Mouse (Mus musculus) neural tube, embryonic 14.5 days (tissue): ENCODE measurements around the gene Prlhr. TPM values are rescaled to one million over a fixed set of nuclear protein-coding genes. Genes with fewer than 3 reads are reported as not detected.

Experiments used
- ATAC-seq: fragments of 200-750 bp; cut with Nextera tagmentation; 2 replicates; pipeline ENCODE4 v1.8.0; 2017; ENCODE audit warnings: low read depth, mild to moderate bottlenecking, moderate TSS enrichment, moderate library complexity
- H3K27ac ChIP-seq: fragments of 300-500 bp; sonication (generic); 2 replicates; pipeline ENCODE4 v1.5.1; 2014; ENCODE audit warnings: low read depth, mild to moderate bottlenecking, control low read depth, low read length, moderate library complexity, mixed read lengths
- H3K27me3 ChIP-seq: fragments of 300-500 bp; sonication (generic); 2 replicates; pipeline ENCODE4 v1.6.1; 2014; ENCODE audit warnings: low read length; ENCODE audit not compliant: control insufficient read depth, insufficient read depth
- H3K36me3 ChIP-seq: fragments of 300-500 bp; sonication (generic); 2 replicates; pipeline ENCODE4 v1.6.1; 2014; ENCODE audit warnings: low read length, mixed read lengths; ENCODE audit not compliant: control insufficient read depth, insufficient read depth
- H3K4me1 ChIP-seq: fragments of 300-500 bp; sonication (generic); 2 replicates; pipeline ENCODE4 v1.6.1; 2014; ENCODE audit warnings: low read length; ENCODE audit not compliant: control insufficient read depth, insufficient read depth
- H3K4me2 ChIP-seq: fragments of 300-500 bp; sonication (generic); 2 replicates; pipeline ENCODE4 v1.6.1; 2014; ENCODE audit warnings: mild to moderate bottlenecking, low read depth, low read length, control low read depth
- H3K4me3 ChIP-seq: fragments of 300-500 bp; sonication (generic); 2 replicates; pipeline ENCODE4 v1.5.1; 2014; ENCODE audit warnings: low read depth, low read length, control low read depth, mixed read lengths
- H3K9ac ChIP-seq: fragments of 300-500 bp; sonication (generic); replicated peaks from 2 replicates; pipeline ENCODE4 v1.6.1; 2014; ENCODE audit warnings: low read depth, mild to moderate bottlenecking, control low read depth, low read length, mixed read lengths
- H3K9me3 ChIP-seq: fragments of 300-500 bp; sonication (generic); 2 replicates; pipeline ENCODE4 v1.6.1; 2016; ENCODE audit warnings: low read length; ENCODE audit not compliant: control insufficient read depth
- WGBS: fragments of 180-500 bp; shearing (Covaris S2); extraction: QIAGEN DNeasy Blood & Tissue Kit; methylation state at CpG from one replicate; pipeline ENCODE4 v1.1.7; 2014; 5-methylcytosine and 5-hydroxymethylcytosine counted together
- polyA plus RNA-seq: library from polyadenylated mRNA; unstranded; fragments of >200 nt; fragmentation: Nextera tagmentation; extraction: Ambion mirVana; gene quantifications from 2 replicates; pipeline ENCODE4 v1.2.1, GENCODE M21; 2014

Gene Prlhr
- polyA plus RNA-seq, 1 experiment from 2014 or later: 0.29 TPM

- Histone ChIP-seq H3K27ac (no peak overlapping the region), H3K4me3 (peak overlapping the region; percentile 9), H3K4me2 (peak overlapping the region; percentile 40), H3K27me3 (peaks cover 24% of the 10 kb centered on the region), H3K4me1 (peaks cover 12% of the 10 kb centered on the region; the same call in 1 of the 2 replicates), H3K9me3 (no peaks in the 10 kb centered on the region), H3K36me3 (no peaks in the 10 kb centered on the region), H3K9ac (no peak overlapping the region)
- no peak for ATAC-seq
- WGBS: 3% methylated on average over 10 of the region's 10 CpGs
These were observed 742 bp upstream of the Prlhr start for GRCm38 (mm10) chr19:60468846-60469245.

- H3K4me3 ChIP-seq: peak overlapping the region; percentile 30
- ATAC-seq: peak; percentile 60
- peaks cover 24% of the 10 kb centered on the region for H3K27me3 ChIP-seq
- no peaks in the 10 kb centered on the region for H3K36me3 ChIP-seq
- H3K9me3 ChIP-seq: no peaks in the 10 kb centered on the region
- H3K4me2 ChIP-seq: peak overlapping the region; percentile 54
- H3K9ac ChIP-seq: peak overlapping the region; percentile 18; the same call in 1 of the 2 replicates
- WGBS: 9% methylated on average over 31 of the region's 31 CpGs
- no peak overlapping the region for H3K27ac ChIP-seq
- peaks cover 12% of the 10 kb centered on the region; the same call in 1 of the 2 replicates for H3K4me1 ChIP-seq
These were observed 506 bp downstream of the Prlhr start for GRCm38 (mm10) chr19:60467588-60468007.

GRCm38 (mm10) chr19:60466953-60467570, 1.0 kb downstream of the Prlhr start:
- Histone ChIP-seq H3K4me3 (peak overlapping the region; percentile 30), H3K4me1 (peaks cover 12% of the 10 kb centered on the region; the same call in 1 of the 2 replicates), H3K9me3 (no peaks in the 10 kb centered on the region), H3K9ac (peak overlapping the region; percentile 18; the same call in 1 of the 2 replicates), H3K27me3 (peaks cover 24% of the 10 kb centered on the region), H3K27ac (no peak overlapping the region), H3K36me3 (no peaks in the 10 kb centered on the region), H3K4me2 (peak overlapping the region; percentile 54)
- ATAC-seq: peak; percentile 89
- 2% methylated on average over 41 of the region's 41 CpGs for WGBS

- H3K9ac ChIP-seq: no peak overlapping the region
- no peak for ATAC-seq
- whole genome bisulfite sequencing: 68% methylated on average over 2 of the region's 2 CpGs
- H3K4me3 ChIP-seq: no peak overlapping the region
- H3K9me3 ChIP-seq: no peaks in the 10 kb centered on the region
- H3K4me1 ChIP-seq: peaks cover 12% of the 10 kb centered on the region; the same call in 1 of the 2 replicates
- H3K36me3 ChIP-seq: no peaks in the 10 kb centered on the region
- no peak overlapping the region for H3K4me2 ChIP-seq
- no peak overlapping the region for H3K27ac ChIP-seq
- peaks cover 24% of the 10 kb centered on the region for H3K27me3 ChIP-seq
These were observed 2.4 kb downstream of the Prlhr start for GRCm38 (mm10) chr19:60465726-60466125.

GRCm38 (mm10) chr19:60463896-60464295, 4.2 kb downstream of the Prlhr start:
- Histone ChIP-seq H3K4me1 (peaks cover 12% of the 10 kb centered on the region; the same call in 1 of the 2 replicates), H3K27ac (peak overlapping the region; percentile 19; the same call in 1 of the 2 replicates), H3K9me3 (no peaks in the 10 kb centered on the region), H3K36me3 (no peaks in the 10 kb centered on the region), H3K27me3 (peaks cover 20% of the 10 kb centered on the region), H3K4me3 (no peak overlapping the region), H3K4me2 (no peak overlapping the region), H3K9ac (no peak overlapping the region)
- peak; percentile 53; the same call in 1 of the 2 replicates for ATAC-seq
- 39% methylated on average over 3 of the region's 3 CpGs for WGBS

- ATAC-seq: no peak
- H3K4me1 ChIP-seq: 0 out of 2 replicates have a peak, but pooled peaks cover 9% of the 10 kb centered on the region
- H3K9me3 ChIP-seq: no peaks in the 10 kb centered on the region
- peak overlapping the region; percentile 19; the same call in 1 of the 2 replicates for H3K27ac ChIP-seq
- WGBS: 70% methylated on average over 3 of the region's 3 CpGs
- no peaks in the 10 kb centered on the region for H3K36me3 ChIP-seq
- no peak overlapping the region for H3K9ac ChIP-seq
- H3K4me2 ChIP-seq: no peak overlapping the region
- no peak overlapping the region for H3K4me3 ChIP-seq
- H3K27me3 ChIP-seq: peaks cover 16% of the 10 kb centered on the region
These were observed 4.7 kb downstream of the Prlhr start for GRCm38 (mm10) chr19:60463440-60463839.

- Histone ChIP-seq H3K27ac (no peak overlapping the region), H3K9ac (no peak overlapping the region), H3K4me3 (no peak overlapping the region), H3K27me3 (peaks cover 7% of the 10 kb centered on the region; the same call in 1 of the 2 replicates), H3K4me1 (no peaks in the 10 kb centered on the region), H3K4me2 (no peak overlapping the region), H3K9me3 (no peaks in the 10 kb centered on the region), H3K36me3 (no peaks in the 10 kb centered on the region)
- ATAC-seq: no peak
- 70% methylated on average over 2 of the region's 2 CpGs for WGBS
These were observed 6.6 kb downstream of the Prlhr start for GRCm38 (mm10) chr19:60461476-60461875.

- H3K4me2 ChIP-seq: no peak overlapping the region
- no peak overlapping the region for H3K4me3 ChIP-seq
- no peak overlapping the region for H3K27ac ChIP-seq
- WGBS: 56% methylated on average over 3 of the region's 3 CpGs
- H3K4me1 ChIP-seq: no peaks in the 10 kb centered on the region
- H3K36me3 ChIP-seq: no peaks in the 10 kb centered on the region
- no peaks in the 10 kb centered on the region for H3K9me3 ChIP-seq
- H3K9ac ChIP-seq: no peak overlapping the region
- ATAC-seq: no peak
- no peaks in the 10 kb centered on the region; the same call in 1 of the 2 replicates for H3K27me3 ChIP-seq
These were observed 8.4 kb downstream of the Prlhr start for GRCm38 (mm10) chr19:60459680-60460079.

GRCm38 (mm10) chr19:60459071-60459470, 9.0 kb downstream of the Prlhr start:
- H3K27me3 ChIP-seq: no peaks in the 10 kb centered on the region; the same call in 1 of the 2 replicates
- H3K4me3 ChIP-seq: no peak overlapping the region
- no peaks in the 10 kb centered on the region for H3K36me3 ChIP-seq
- WGBS: 86% methylated on average over 2 of the region's 2 CpGs
- no peak for ATAC-seq
- no peak overlapping the region for H3K27ac ChIP-seq
- no peaks in the 10 kb centered on the region for H3K4me1 ChIP-seq
- H3K9me3 ChIP-seq: no peaks in the 10 kb centered on the region
- H3K9ac ChIP-seq: no peak overlapping the region
- no peak overlapping the region for H3K4me2 ChIP-seq
